Mouse (Mus musculus): ENCODE measurements at regions not wholly inside any gene's neighbourhood (a gene's known extent, or its start where the extent isn't known, plus 50 kb on each side); places are given as distances from the start of the nearest gene placed in this dataset.

GRCm38 (mm10) chr2:137436161-137436560, 319.7 kb upstream of the Jag1 start:
- Histone ChIP-seq H3K4me3 (no peak overlapping the region), H3K79me2 (ENCODE audit: control insufficient read depth, insufficient read depth) (no peaks in the 10 kb centered on the region)
- no peak for TF ChIP-seq MYOD1 (IDR thresholded peaks at IDR 0.05; ENCODE audit: control insufficient read depth in 1 of 3, insufficient read length in 2 of 3, low read depth in 2 of 3)

GRCm38 (mm10) chr2:137422656-137423055, 306.2 kb upstream of the Jag1 start:
- H3K27me3 ChIP-seq (ENCODE audit: control insufficient read depth, insufficient read depth, insufficient read length), result no peaks in the 10 kb centered on the region
- no peak overlapping the region for H3K4me2 ChIP-seq (ENCODE audit: low read depth)
- no peak overlapping the region for H3ac ChIP-seq (ENCODE audit: control insufficient read depth, insufficient read length)
- H3K36me3 ChIP-seq (ENCODE audit: control insufficient read depth, insufficient read depth), result no peaks in the 10 kb centered on the region
- no peak overlapping the region for H3K4me3 ChIP-seq
- TF ChIP-seq CEBPB (IDR thresholded peaks at IDR 0.05; ENCODE audit: insufficient read depth, poor library complexity, severe bottlenecking) (no peak), USF1 (IDR thresholded peaks at IDR 0.05; ENCODE audit: low read depth) (no peak), MYOD1 (IDR thresholded peaks at IDR 0.05; ENCODE audit: control insufficient read depth in 1 of 3, insufficient read length in 2 of 3, low read depth in 2 of 3) (no peak), MAX (IDR thresholded peaks at IDR 0.05; ENCODE audit: low read depth) (no peak), POLR2A (IDR thresholded peaks at IDR 0.05; ENCODE audit: insufficient read length, low read depth) (no peak), REST (IDR thresholded peaks at IDR 0.05; ENCODE audit: insufficient read depth, insufficient read length) (no peak), TCF12 (IDR thresholded peaks at IDR 0.05; ENCODE audit: insufficient read depth, poor library complexity, severe bottlenecking) (no peak), E2F4 (IDR thresholded peaks at IDR 0.05; ENCODE audit: insufficient read depth) (no peak), TCF3 (IDR thresholded peaks at IDR 0.05; ENCODE audit: insufficient read length, low read depth) (no peak)
- no peaks in the 10 kb centered on the region for H3K79me2 ChIP-seq (ENCODE audit: control insufficient read depth, insufficient read depth)

More at GRCm38 (mm10) chr2:137436161-137436560, 319.7 kb upstream of the Jag1 start:
- Histone ChIP-seq H3K36me3 (ENCODE audit: control insufficient read depth, insufficient read depth) (no peaks in the 10 kb centered on the region), H3K27me3 (ENCODE audit: control insufficient read depth, insufficient read depth, insufficient read length) (no peaks in the 10 kb centered on the region), H3ac (ENCODE audit: control insufficient read depth, insufficient read length) (no peak overlapping the region), H3K4me2 (ENCODE audit: low read depth) (peak overlapping the region; percentile 10)

- TF ChIP-seq POLR2AphosphoS2 (IDR thresholded peaks at IDR 0.05; ENCODE audit: insufficient read length, low read depth) (no peak), REST (IDR thresholded peaks at IDR 0.05; ENCODE audit: insufficient read depth, insufficient read length) (no peak), MYOG (IDR thresholded peaks at IDR 0.05; ENCODE audit: control insufficient read depth in 1 of 3, insufficient read depth in 1 of 3, insufficient read length in 2 of 3, low read depth in 2 of 3) (no peak), TCF12 (IDR thresholded peaks at IDR 0.05; ENCODE audit: insufficient read depth, poor library complexity, severe bottlenecking) (no peak), USF1 (IDR thresholded peaks at IDR 0.05; ENCODE audit: low read depth) (no peak), E2F4 (IDR thresholded peaks at IDR 0.05; ENCODE audit: insufficient read depth) (no peak), TCF3 (IDR thresholded peaks at IDR 0.05; ENCODE audit: insufficient read length, low read depth) (no peak), SRF (IDR thresholded peaks at IDR 0.05; ENCODE audit: control insufficient read depth, insufficient read length, low read depth) (no peak), MYOD1 (IDR thresholded peaks at IDR 0.05; ENCODE audit: control insufficient read depth in 1 of 3, insufficient read length in 2 of 3, low read depth in 2 of 3) (no peak), CEBPB (IDR thresholded peaks at IDR 0.05; ENCODE audit: insufficient read depth, poor library complexity, severe bottlenecking) (no peak), POLR2A (IDR thresholded peaks at IDR 0.05; ENCODE audit: insufficient read length, low read depth) (no peak), MAX (IDR thresholded peaks at IDR 0.05; ENCODE audit: low read depth) (no peak)
- Histone ChIP-seq H3K79me2 (ENCODE audit: control insufficient read depth, insufficient read depth) (no peaks in the 10 kb centered on the region), H3ac (ENCODE audit: control insufficient read depth, insufficient read length) (no peak overlapping the region)
Observed at GRCm38 (mm10) chr2:137419678-137420077, 303.2 kb upstream of the Jag1 start.

GRCm38 (mm10) chr2:137417691-137418090, 301.2 kb upstream of the Jag1 start:
- Histone ChIP-seq H3K36me3 (ENCODE audit: control insufficient read depth, insufficient read depth) (no peaks in the 10 kb centered on the region), H3K4me2 (ENCODE audit: low read depth) (no peak overlapping the region), H3ac (ENCODE audit: control insufficient read depth, insufficient read length) (no peak overlapping the region), H3K27me3 (ENCODE audit: control insufficient read depth, insufficient read depth, insufficient read length) (no peaks in the 10 kb centered on the region), H3K4me3 (no peak overlapping the region), H3K79me2 (ENCODE audit: control insufficient read depth, insufficient read depth) (no peaks in the 10 kb centered on the region)
- TF ChIP-seq MAX (IDR thresholded peaks at IDR 0.05; ENCODE audit: low read depth) (no peak), MYOD1 (IDR thresholded peaks at IDR 0.05; ENCODE audit: control insufficient read depth in 1 of 3, insufficient read length in 2 of 3, low read depth in 2 of 3) (no peak), POLR2AphosphoS2 (IDR thresholded peaks at IDR 0.05; ENCODE audit: insufficient read length, low read depth) (no peak), TCF3 (IDR thresholded peaks at IDR 0.05; ENCODE audit: insufficient read length, low read depth) (no peak), USF1 (IDR thresholded peaks at IDR 0.05; ENCODE audit: low read depth) (no peak), REST (IDR thresholded peaks at IDR 0.05; ENCODE audit: insufficient read depth, insufficient read length) (no peak), CEBPB (IDR thresholded peaks at IDR 0.05; ENCODE audit: insufficient read depth, poor library complexity, severe bottlenecking) (no peak), E2F4 (IDR thresholded peaks at IDR 0.05; ENCODE audit: insufficient read depth) (no peak)

More at GRCm38 (mm10) chr2:137419678-137420077, 303.2 kb upstream of the Jag1 start:
- no peaks in the 10 kb centered on the region for H3K27me3 ChIP-seq (ENCODE audit: control insufficient read depth, insufficient read depth, insufficient read length)
- no peaks in the 10 kb centered on the region for H3K36me3 ChIP-seq (ENCODE audit: control insufficient read depth, insufficient read depth)
- no peak overlapping the region for H3K4me3 ChIP-seq
- peak overlapping the region; percentile 14 for H3K4me2 ChIP-seq (ENCODE audit: low read depth)

GRCm38 (mm10) chr2:137413432-137413831, 297.0 kb upstream of the Jag1 start:
- H3K4me2 ChIP-seq (ENCODE audit: low read depth), result no peak overlapping the region
- H3K36me3 ChIP-seq (ENCODE audit: control insufficient read depth, insufficient read depth), result no peaks in the 10 kb centered on the region
- H3K27me3 ChIP-seq (ENCODE audit: control insufficient read depth, insufficient read depth, insufficient read length), result no peaks in the 10 kb centered on the region
- TF ChIP-seq POLR2AphosphoS2 (IDR thresholded peaks at IDR 0.05; ENCODE audit: insufficient read length, low read depth) (no peak), POLR2A (IDR thresholded peaks at IDR 0.05; ENCODE audit: insufficient read length, low read depth) (no peak), TCF12 (IDR thresholded peaks at IDR 0.05; ENCODE audit: insufficient read depth, poor library complexity, severe bottlenecking) (no peak), MYOG (IDR thresholded peaks at IDR 0.05; ENCODE audit: control insufficient read depth in 1 of 3, insufficient read depth in 1 of 3, insufficient read length in 2 of 3, low read depth in 2 of 3) (no peak), MAX (IDR thresholded peaks at IDR 0.05; ENCODE audit: low read depth) (no peak), E2F4 (IDR thresholded peaks at IDR 0.05; ENCODE audit: insufficient read depth) (no peak), SRF (IDR thresholded peaks at IDR 0.05; ENCODE audit: control insufficient read depth, insufficient read length, low read depth) (no peak)
- H3ac ChIP-seq (ENCODE audit: control insufficient read depth, insufficient read length), result no peak overlapping the region
- H3K79me2 ChIP-seq (ENCODE audit: control insufficient read depth, insufficient read depth), result no peaks in the 10 kb centered on the region
- H3K4me3 ChIP-seq, result no peak overlapping the region
